Mouse (Mus musculus) testis, adult 2 months (tissue): Measurements from ENCODE around the gene Slc35d1. TPM values are rescaled to one million over a fixed set of nuclear protein-coding genes. Genes with fewer than 3 reads are reported as not detected.

Source experiments
- H3K27ac ChIP-seq: fragments of 200-500 bp; 2 replicates; pipeline ENCODE4 v1.5.1; 2012; ENCODE audit warnings: low read depth, low read length; ENCODE audit not compliant: control insufficient read depth, insufficient read depth
- H3K27me3 ChIP-seq: fragments of 200-500 bp; 2 replicates; pipeline ENCODE4 v1.6.1; 2012; ENCODE audit warnings: mild to moderate bottlenecking, low read length, moderate library complexity; ENCODE audit not compliant: control insufficient read depth, insufficient read depth
- H3K36me3 ChIP-seq: fragments of 200-500 bp; 2 replicates; pipeline ENCODE4 v1.6.1; 2012; ENCODE audit warnings: mild to moderate bottlenecking, low read length; ENCODE audit not compliant: control insufficient read depth, insufficient read depth
- H3K4me1 ChIP-seq: fragments of 200-500 bp; 2 replicates; pipeline ENCODE4 v1.6.1; 2012; ENCODE audit warnings: low read length; ENCODE audit not compliant: control insufficient read depth, insufficient read depth
- H3K4me3 ChIP-seq: fragments of 200-500 bp; 2 replicates; pipeline ENCODE4 v1.5.1; 2012; ENCODE audit warnings: low read depth, mild to moderate bottlenecking, low read length, moderate library complexity, mixed read lengths; ENCODE audit not compliant: control insufficient read depth
- CTCF ChIP-seq: fragments of 200-500 bp; IDR thresholded peaks from 2 replicates; pipeline ENCODE4 v1.5.1; 2012; ENCODE audit warnings: low read depth, mild to moderate bottlenecking, inconsistent platforms, low read length, moderate library complexity; ENCODE audit not compliant: control insufficient read depth, insufficient read depth, insufficient replicate concordance
- POLR2A ChIP-seq: fragments of 200-500 bp; IDR thresholded peaks from 2 replicates; pipeline ENCODE4 v1.6.1; 2012; ENCODE audit warnings: low read depth, mild to moderate bottlenecking, inconsistent platforms, low read length, moderate library complexity; ENCODE audit not compliant: control insufficient read depth
- polyA plus RNA-seq: library from polyadenylated mRNA; depleted of rRNA; stranded (reverse); fragments of >200 nt; gene quantifications from 2 replicates; pipeline ENCODE4 v1.2.3, GENCODE M21; 2012; rRNA removed

Slc35d1 gene
- polyA plus RNA-seq = 3.4 and 5.5 TPM in 2 replicates

- TF ChIP-seq POLR2A = peak; percentile 40
- TF ChIP-seq CTCF = peak; percentile 9; the same call in 1 of the 2 replicates
- no peaks in the 10 kb centered on the region for H3K27me3 ChIP-seq
- H3K4me1 ChIP-seq = peaks cover 8% of the 10 kb centered on the region
- peak within 1 kb of the TSS; percentile 94 for H3K4me3 ChIP-seq
- peak within 1 kb of the TSS; percentile 91 for H3K27ac ChIP-seq
- no peaks in the 10 kb centered on the region; the same call in 1 of the 2 replicates for H3K36me3 ChIP-seq
Observed at GRCm38 (mm10) chr4:103214925-103215820, at the start of gene Slc35d1. Gene Slc35d1, minus strand, starts transcription at chr4:103215164.

- Histone ChIP-seq H3K27me3 (no peaks in the 10 kb centered on the region), H3K4me3 (no peak overlapping the region), H3K27ac (no peak overlapping the region), H3K4me1 (no peaks in the 10 kb centered on the region), H3K36me3 (no peaks in the 10 kb centered on the region)
- TF ChIP-seq POLR2A (no peak), CTCF (no peak)
Observed at GRCm38 (mm10) chr4:103263812-103264396, 48.9 kb upstream of the Slc35d1 start.

GRCm38 (mm10) chr4:103263378-103263777, 48.4 kb upstream of the Slc35d1 start:
- no peaks in the 10 kb centered on the region for H3K36me3 ChIP-seq
- H3K4me1 ChIP-seq = no peaks in the 10 kb centered on the region
- no peak overlapping the region for H3K4me3 ChIP-seq
- no peak for TF ChIP-seq POLR2A
- no peak for TF ChIP-seq CTCF
- no peaks in the 10 kb centered on the region for H3K27me3 ChIP-seq
- no peak overlapping the region for H3K27ac ChIP-seq

GRCm38 (mm10) chr4:103258817-103259216, 43.9 kb upstream of the Slc35d1 start:
- Histone ChIP-seq H3K4me1 (no peaks in the 10 kb centered on the region), H3K36me3 (no peaks in the 10 kb centered on the region), H3K27me3 (no peaks in the 10 kb centered on the region), H3K4me3 (no peak overlapping the region), H3K27ac (no peak overlapping the region)
- no peak for TF ChIP-seq POLR2A
- no peak for TF ChIP-seq CTCF

GRCm38 (mm10) chr4:103253846-103254245, 38.9 kb upstream of the Slc35d1 start:
- Histone ChIP-seq H3K27ac (no peak overlapping the region), H3K27me3 (no peaks in the 10 kb centered on the region), H3K4me1 (no peaks in the 10 kb centered on the region), H3K4me3 (no peak overlapping the region), H3K36me3 (no peaks in the 10 kb centered on the region)
- TF ChIP-seq POLR2A (no peak), CTCF (no peak)

GRCm38 (mm10) chr4:103249436-103250085, 34.6 kb upstream of the Slc35d1 start:
- TF ChIP-seq CTCF (no peak), POLR2A (no peak)
- Histone ChIP-seq H3K4me3 (no peak overlapping the region), H3K4me1 (no peaks in the 10 kb centered on the region), H3K27me3 (no peaks in the 10 kb centered on the region), H3K27ac (no peak overlapping the region), H3K36me3 (no peaks in the 10 kb centered on the region)

- TF ChIP-seq POLR2A = no peak
- no peak for TF ChIP-seq CTCF
- Histone ChIP-seq H3K4me1 (no peaks in the 10 kb centered on the region), H3K27ac (no peak overlapping the region), H3K4me3 (no peak overlapping the region), H3K27me3 (no peaks in the 10 kb centered on the region), H3K36me3 (no peaks in the 10 kb centered on the region)
Observed at GRCm38 (mm10) chr4:103247813-103248212, 32.8 kb upstream of the Slc35d1 start.
